Mouse (Mus musculus): ENCODE measurements around the gene Tmem135. TPM values are rescaled to one million over a fixed set of nuclear protein-coding genes. Genes with fewer than 3 reads are reported as not detected.

Tmem135 gene
- polyA plus RNA-seq, 1 experiment from 2014 or later: 36.3 TPM

DNA sequence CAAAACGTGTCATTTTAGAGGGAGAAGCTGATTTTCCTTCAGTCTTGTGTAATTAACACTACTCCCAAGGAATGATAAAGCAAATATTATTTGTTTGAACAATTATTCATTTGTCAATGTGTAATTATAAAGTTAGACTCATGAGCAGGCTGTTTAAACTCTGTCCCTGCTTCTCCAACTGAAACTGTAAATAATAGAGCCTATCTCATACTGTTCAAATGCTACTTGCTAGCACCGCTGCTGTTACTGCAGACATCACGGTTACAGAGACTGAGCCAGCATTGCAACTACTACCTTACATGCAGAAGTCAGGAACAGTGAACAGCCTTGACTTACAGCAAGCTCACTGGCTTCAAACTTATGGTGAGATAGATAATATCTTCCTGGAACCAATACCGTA, 229.6 kb downstream of the Tmem135 start:
- no peaks in the 10 kb centered on the region for H3K9me3 ChIP-seq (replicated peaks; ENCODE audit: control insufficient read depth, low read length)
- H3K9ac ChIP-seq (ENCODE audit: low read length): no peak overlapping the region
- no peak overlapping the region for H3K4me2 ChIP-seq (ENCODE audit: low read depth, low read length)
- H3K27me3 ChIP-seq (ENCODE audit: control insufficient read depth, insufficient read depth, low read length): no peaks in the 10 kb centered on the region
- ATAC-seq (ENCODE audit: insufficient read depth, low FRiP score): peak; percentile 42; the same call in 1 of the 2 replicates
- no peaks in the 10 kb centered on the region for H3K36me3 ChIP-seq (ENCODE audit: control insufficient read depth, insufficient read depth, low read length)
- peaks cover 29% of the 10 kb centered on the region for H3K4me1 ChIP-seq (ENCODE audit: control insufficient read depth, insufficient read depth, low read length)
- 59% methylated on average over 4 of the region's 4 CpGs for WGBS
- no peak overlapping the region for H3K4me3 ChIP-seq (replicated peaks; ENCODE audit: low read length)
- H3K27ac ChIP-seq (ENCODE audit: low read length): no peak overlapping the region

GRCm38 (mm10) chr7:89173018-89173417, 231.0 kb downstream of the Tmem135 start:
- no peak overlapping the region for H3K27ac ChIP-seq (ENCODE audit: low read length)
- H3K36me3 ChIP-seq (ENCODE audit: control insufficient read depth, insufficient read depth, low read length): no peaks in the 10 kb centered on the region
- no peak overlapping the region for H3K9ac ChIP-seq (ENCODE audit: low read length)
- WGBS: 76% methylated on average over 1 of the region's 1 CpGs
- no peak overlapping the region for H3K4me3 ChIP-seq (replicated peaks; ENCODE audit: low read length)
- H3K27me3 ChIP-seq (ENCODE audit: control insufficient read depth, insufficient read depth, low read length): no peaks in the 10 kb centered on the region
- H3K4me2 ChIP-seq (ENCODE audit: low read depth, low read length): no peak overlapping the region
- ATAC-seq (ENCODE audit: insufficient read depth, low FRiP score): no peak
- H3K4me1 ChIP-seq (ENCODE audit: control insufficient read depth, insufficient read depth, low read length): peaks cover 25% of the 10 kb centered on the region
- H3K9me3 ChIP-seq (replicated peaks; ENCODE audit: control insufficient read depth, low read length): no peaks in the 10 kb centered on the region

DNA sequence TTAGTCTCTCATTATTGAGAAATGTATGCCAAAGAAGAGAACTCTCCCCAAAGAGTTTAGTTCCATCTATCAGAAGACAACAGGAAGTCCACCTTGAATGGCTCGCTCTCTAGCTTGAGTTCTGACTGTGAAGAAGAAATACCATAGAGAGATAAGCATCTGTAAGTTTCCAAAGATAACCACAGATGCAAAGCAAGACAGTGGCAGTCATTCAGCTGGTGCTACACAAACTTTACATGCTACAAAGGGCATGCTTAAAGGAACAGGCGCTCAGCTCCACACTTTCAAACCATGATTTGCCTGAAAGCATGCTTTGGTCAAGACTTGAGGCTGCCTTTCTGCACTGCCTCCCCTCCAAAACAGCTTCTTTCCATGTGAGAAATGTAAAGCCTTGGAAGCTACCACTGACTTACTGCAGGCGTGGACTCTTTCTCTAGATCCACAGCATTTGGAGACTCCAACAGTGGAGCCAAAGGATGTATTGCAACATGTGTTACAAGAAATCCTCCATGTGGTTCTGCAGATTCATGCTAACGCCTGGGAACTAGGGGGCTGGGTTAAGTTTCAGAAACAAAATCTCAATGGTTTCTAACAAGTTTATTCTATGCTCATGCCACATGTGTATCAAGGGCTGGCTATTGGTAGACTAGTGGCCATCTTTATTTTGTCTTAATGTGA, 232.1 kb downstream of the Tmem135 start:
- peak overlapping the region; percentile 57; the same call in 1 of the 2 replicates for H3K27ac ChIP-seq (ENCODE audit: low read length)
- H3K36me3 ChIP-seq (ENCODE audit: control insufficient read depth, insufficient read depth, low read length): no peaks in the 10 kb centered on the region
- 75% methylated on average over 4 of the region's 4 CpGs for WGBS
- ATAC-seq (ENCODE audit: insufficient read depth, low FRiP score): no peak
- H3K4me2 ChIP-seq (ENCODE audit: low read depth, low read length): no peak overlapping the region
- H3K4me3 ChIP-seq (replicated peaks; ENCODE audit: low read length): no peak overlapping the region
- no peaks in the 10 kb centered on the region for H3K9me3 ChIP-seq (replicated peaks; ENCODE audit: control insufficient read depth, low read length)
- no peak overlapping the region for H3K9ac ChIP-seq (ENCODE audit: low read length)
- peaks cover 25% of the 10 kb centered on the region for H3K4me1 ChIP-seq (ENCODE audit: control insufficient read depth, insufficient read depth, low read length)
- H3K27me3 ChIP-seq (ENCODE audit: control insufficient read depth, insufficient read depth, low read length): no peaks in the 10 kb centered on the region

DNA sequence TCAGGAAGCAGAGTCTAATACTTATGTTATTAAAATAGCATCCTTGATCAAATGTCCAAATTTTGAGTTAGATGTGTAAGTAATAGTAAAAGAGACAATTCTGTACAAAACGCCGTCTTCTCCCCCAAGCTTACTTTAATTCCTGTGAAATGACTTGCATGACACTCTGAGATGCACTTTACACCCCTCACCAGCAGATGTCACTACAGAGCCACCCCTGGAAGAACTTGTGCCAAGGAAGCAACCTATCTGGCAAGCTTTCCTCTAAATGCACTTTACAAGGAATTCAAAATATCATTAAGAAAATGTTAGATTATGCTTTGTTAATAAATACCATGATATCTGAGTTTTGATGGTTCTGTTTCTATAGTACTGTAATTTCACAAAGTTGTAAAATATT, 235.4 kb downstream of the Tmem135 start:
- H3K4me3 ChIP-seq (replicated peaks; ENCODE audit: low read length): no peak overlapping the region
- H3K27ac ChIP-seq (ENCODE audit: low read length): no peak overlapping the region
- H3K9me3 ChIP-seq (replicated peaks; ENCODE audit: control insufficient read depth, low read length): no peaks in the 10 kb centered on the region
- 20% methylated on average over 2 of the region's 2 CpGs for WGBS
- ATAC-seq (ENCODE audit: insufficient read depth, low FRiP score): no peak
- no peak overlapping the region for H3K9ac ChIP-seq (ENCODE audit: low read length)
- no peak overlapping the region for H3K4me2 ChIP-seq (ENCODE audit: low read depth, low read length)
- H3K27me3 ChIP-seq (ENCODE audit: control insufficient read depth, insufficient read depth, low read length): no peaks in the 10 kb centered on the region
- H3K36me3 ChIP-seq (ENCODE audit: control insufficient read depth, insufficient read depth, low read length): no peaks in the 10 kb centered on the region
- 0 out of 2 replicates have a peak, but pooled peaks cover 13% of the 10 kb centered on the region for H3K4me1 ChIP-seq (ENCODE audit: control insufficient read depth, insufficient read depth, low read length)

DNA sequence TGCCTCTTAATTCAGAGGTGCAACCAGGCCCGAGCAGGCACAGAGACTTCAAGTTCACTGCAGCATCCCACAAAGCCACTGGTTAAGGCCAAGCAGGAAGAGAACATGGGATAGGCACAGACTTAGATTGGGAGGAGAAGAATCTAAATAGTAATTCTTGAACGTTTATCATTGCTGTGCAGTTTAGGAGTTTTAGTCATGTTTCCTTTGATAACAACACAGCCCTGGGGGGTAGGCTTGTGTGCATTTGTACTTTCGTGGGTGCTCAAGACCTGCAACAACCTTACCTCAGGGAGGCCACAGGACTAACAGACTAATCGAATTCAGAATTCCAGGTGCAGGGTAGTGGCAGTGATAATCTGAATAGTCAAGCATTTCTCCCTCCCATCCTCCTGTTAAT, 238.5 kb downstream of the Tmem135 start:
- Histone ChIP-seq H3K4me3 (replicated peaks; ENCODE audit: low read length) (no peak overlapping the region), H3K4me1 (ENCODE audit: control insufficient read depth, insufficient read depth, low read length) (no peaks in the 10 kb centered on the region), H3K27me3 (ENCODE audit: control insufficient read depth, insufficient read depth, low read length) (no peaks in the 10 kb centered on the region), H3K9me3 (replicated peaks; ENCODE audit: control insufficient read depth, low read length) (no peaks in the 10 kb centered on the region), H3K27ac (ENCODE audit: low read length) (no peak overlapping the region), H3K9ac (ENCODE audit: low read length) (no peak overlapping the region), H3K36me3 (ENCODE audit: control insufficient read depth, insufficient read depth, low read length) (no peaks in the 10 kb centered on the region), H3K4me2 (ENCODE audit: low read depth, low read length) (no peak overlapping the region)
- no peak for ATAC-seq (ENCODE audit: insufficient read depth, low FRiP score)
- WGBS: 75% methylated on average over 4 of the region's 4 CpGs

GRCm38 (mm10) chr7:89161610-89162378, 242.2 kb downstream of the Tmem135 start:
- Histone ChIP-seq H3K27me3 (ENCODE audit: control insufficient read depth, insufficient read depth, low read length) (no peaks in the 10 kb centered on the region), H3K27ac (ENCODE audit: low read length) (no peak overlapping the region), H3K4me3 (replicated peaks; ENCODE audit: low read length) (no peak overlapping the region), H3K4me2 (ENCODE audit: low read depth, low read length) (no peak overlapping the region), H3K4me1 (ENCODE audit: control insufficient read depth, insufficient read depth, low read length) (peaks cover 6% of the 10 kb centered on the region; the same call in 1 of the 2 replicates), H3K9ac (ENCODE audit: low read length) (no peak overlapping the region), H3K36me3 (ENCODE audit: control insufficient read depth, insufficient read depth, low read length) (no peaks in the 10 kb centered on the region), H3K9me3 (replicated peaks; ENCODE audit: control insufficient read depth, low read length) (no peaks in the 10 kb centered on the region)
- no peak for ATAC-seq (ENCODE audit: insufficient read depth, low FRiP score)
- 70% methylated on average over 6 of the region's 6 CpGs for WGBS

DNA sequence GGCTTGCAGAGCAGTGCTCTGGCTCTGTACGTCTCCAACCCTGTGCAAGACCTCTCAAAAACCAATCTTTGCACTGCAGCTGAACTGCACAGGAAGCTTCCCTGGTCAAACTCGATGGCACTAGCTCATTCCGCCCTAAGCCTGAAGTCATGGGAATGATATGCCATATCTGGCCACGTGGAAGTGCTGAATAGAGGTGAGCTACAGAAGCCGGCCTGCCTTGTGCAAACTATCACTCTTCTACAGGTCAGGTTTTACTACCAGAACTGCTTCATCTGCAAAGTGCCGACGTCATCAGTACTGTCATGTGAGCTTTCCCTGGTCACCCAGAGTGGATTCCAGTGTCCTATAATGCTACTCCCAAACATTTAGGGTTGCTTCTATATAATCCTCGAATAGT, 246.7 kb downstream of the Tmem135 start:
- no peaks in the 10 kb centered on the region for H3K9me3 ChIP-seq (replicated peaks; ENCODE audit: control insufficient read depth, low read length)

GRCm38 (mm10) chr7:89156629-89157028, 247.4 kb downstream of the Tmem135 start:
- Histone ChIP-seq H3K4me2 (ENCODE audit: low read depth, low read length) (no peak overlapping the region), H3K27me3 (ENCODE audit: control insufficient read depth, insufficient read depth, low read length) (no peaks in the 10 kb centered on the region), H3K9me3 (replicated peaks; ENCODE audit: control insufficient read depth, low read length) (no peaks in the 10 kb centered on the region), H3K4me1 (ENCODE audit: control insufficient read depth, insufficient read depth, low read length) (peaks cover 16% of the 10 kb centered on the region; the same call in 1 of the 2 replicates), H3K27ac (ENCODE audit: low read length) (no peak overlapping the region), H3K36me3 (ENCODE audit: control insufficient read depth, insufficient read depth, low read length) (no peaks in the 10 kb centered on the region), H3K4me3 (replicated peaks; ENCODE audit: low read length) (no peak overlapping the region), H3K9ac (ENCODE audit: low read length) (no peak overlapping the region)
- 58% methylated on average over 4 of the region's 4 CpGs for WGBS
- ATAC-seq (ENCODE audit: insufficient read depth, low FRiP score): no peak

More for the DNA sequence above, 246.7 kb downstream of the Tmem135 start:
- ATAC-seq (ENCODE audit: insufficient read depth, low FRiP score): no peak; the same call in 1 of the 2 replicates
- H3K4me2 ChIP-seq (ENCODE audit: low read depth, low read length): no peak overlapping the region
- no peaks in the 10 kb centered on the region for H3K27me3 ChIP-seq (ENCODE audit: control insufficient read depth, insufficient read depth, low read length)
- no peak overlapping the region for H3K9ac ChIP-seq (ENCODE audit: low read length)
- no peak overlapping the region for H3K4me3 ChIP-seq (replicated peaks; ENCODE audit: low read length)
- H3K27ac ChIP-seq (ENCODE audit: low read length): no peak overlapping the region
- peaks cover 16% of the 10 kb centered on the region; the same call in 1 of the 2 replicates for H3K4me1 ChIP-seq (ENCODE audit: control insufficient read depth, insufficient read depth, low read length)
- WGBS: 69% methylated on average over 8 of the region's 8 CpGs
- no peaks in the 10 kb centered on the region for H3K36me3 ChIP-seq (ENCODE audit: control insufficient read depth, insufficient read depth, low read length)

- 62% methylated on average over 7 of the region's 7 CpGs for WGBS
- no peak for ATAC-seq (ENCODE audit: insufficient read depth, low FRiP score)
- H3K4me3 ChIP-seq (replicated peaks; ENCODE audit: low read length): no peak overlapping the region
Observed at GRCm38 (mm10) chr7:89155741-89156140, 248.3 kb downstream of the Tmem135 start.

More at GRCm38 (mm10) chr7:89155741-89156140, 248.3 kb downstream of the Tmem135 start:
- no peak overlapping the region for H3K9ac ChIP-seq (ENCODE audit: low read length)
- H3K36me3 ChIP-seq (ENCODE audit: control insufficient read depth, insufficient read depth, low read length): peaks cover 4% of the 10 kb centered on the region; the same call in 1 of the 2 replicates
- no peaks in the 10 kb centered on the region for H3K9me3 ChIP-seq (replicated peaks; ENCODE audit: control insufficient read depth, low read length)
- no peaks in the 10 kb centered on the region for H3K27me3 ChIP-seq (ENCODE audit: control insufficient read depth, insufficient read depth, low read length)
- H3K27ac ChIP-seq (ENCODE audit: low read length): no peak overlapping the region
- peaks cover 16% of the 10 kb centered on the region; the same call in 1 of the 2 replicates for H3K4me1 ChIP-seq (ENCODE audit: control insufficient read depth, insufficient read depth, low read length)
- H3K4me2 ChIP-seq (ENCODE audit: low read depth, low read length): no peak overlapping the region
